Mouse (Mus musculus) kidney, postnatal 36 days (tissue): ENCODE data around the gene Erc1.
"Not testable (repeated sequence)": the region's sequence is repeated elsewhere in the genome, so short reads cannot be mapped to it uniquely, and the experiment has no call there.

ENCODE experiments used
- DNase-seq, 2 experiments: peaks; one replicate each; pipeline ENCODE4 v3.0.0; 2021 to 2022; ENCODE audit warnings: mixed read lengths in 2 of 2

The Erc1 gene

GRCm38 (mm10) chr6:119707911-119708310 lies 140.1 kb downstream of the Erc1 start:
- DNase-seq, result no peak

GRCm38 (mm10) chr6:119704899-119705298 lies 143.1 kb downstream of the Erc1 start:
- DNase-seq, result no peak

GRCm38 (mm10) chr6:119692754-119693153 lies 155.2 kb downstream of the Erc1 start:
- no peak for DNase-seq

GRCm38 (mm10) chr6:119686470-119686869 lies 161.5 kb downstream of the Erc1 start:
- DNase-seq, result no peak

GRCm38 (mm10) chr6:119680746-119681145 lies 167.2 kb downstream of the Erc1 start:
- no peak for DNase-seq

- DNase-seq, result peak in 1 of 2 experiments; percentile 2
Measured at GRCm38 (mm10) chr6:119674811-119675209, 173.2 kb downstream of the Erc1 start.

GRCm38 (mm10) chr6:119674201-119674810 lies 173.7 kb downstream of the Erc1 start:
- peak; percentile 7 to 16 for DNase-seq

GRCm38 (mm10) chr6:119669746-119670145 lies 178.2 kb downstream of the Erc1 start:
- DNase-seq, result no peak

- no peak for DNase-seq
Measured at GRCm38 (mm10) chr6:119662936-119663335, 185.0 kb downstream of the Erc1 start.

- DNase-seq, result peak; percentile 41 to 48
Measured at GRCm38 (mm10) chr6:119661081-119661493, 186.9 kb downstream of the Erc1 start.

GRCm38 (mm10) chr6:119658441-119658840 lies 189.5 kb downstream of the Erc1 start:
- DNase-seq, result peak; percentile 34 to 38

- DNase-seq, result no peak
Measured at GRCm38 (mm10) chr6:119657418-119658178, 190.4 kb downstream of the Erc1 start.

GRCm38 (mm10) chr6:119654777-119655176 lies 193.2 kb downstream of the Erc1 start:
- DNase-seq, result not testable (repeated sequence)

- DNase-seq, result peak in 1 of 2 experiments; percentile 14
Measured at GRCm38 (mm10) chr6:119643880-119644460, 204.0 kb downstream of the Erc1 start.

- DNase-seq, result no peak
Measured at GRCm38 (mm10) chr6:119643178-119643728, 204.7 kb downstream of the Erc1 start.

- no peak for DNase-seq
Measured at GRCm38 (mm10) chr6:119642718-119643117, 205.2 kb downstream of the Erc1 start.

- peak; percentile 34 to 63 for DNase-seq
Measured at GRCm38 (mm10) chr6:119635629-119636028, 212.3 kb downstream of the Erc1 start.

- DNase-seq, result no peak
Measured at GRCm38 (mm10) chr6:119630622-119631021, 217.3 kb downstream of the Erc1 start.

GRCm38 (mm10) chr6:119601379-119601778 lies 246.6 kb downstream of the Erc1 start:
- no peak for DNase-seq

- DNase-seq, result no peak
Measured at GRCm38 (mm10) chr6:119595440-119595839, 252.5 kb downstream of the Erc1 start.

GRCm38 (mm10) chr6:119590872-119591271 lies 257.1 kb downstream of the Erc1 start:
- no peak for DNase-seq

GRCm38 (mm10) chr6:119587897-119588296 lies 260.1 kb downstream of the Erc1 start:
- DNase-seq, result no peak

GRCm38 (mm10) chr6:119587454-119587853 lies 260.5 kb downstream of the Erc1 start:
- DNase-seq, result no peak
